Mouse (Mus musculus) heart, adult 8-10 months (tissue): ENCODE measurements around the gene Spata31. TPM values are rescaled to one million over a fixed set of nuclear protein-coding genes. Genes with fewer than 3 reads are reported as not detected.

Experiments
- DNase-seq: peaks from one replicate; pipeline ENCODE4 v3.0.0; 2022; ENCODE audit warnings: low spot score
- total RNA-seq, 4 experiments: library from RNA; stranded (reverse); gene quantifications; 2 replicates each; pipeline ENCODE4 v1.2.4; 2022

Spata31 gene
- total RNA-seq = not detected

GRCm38 (mm10) chr13:64917191-64917590, at the start of gene Spata31:
Spata31 (plus strand) TSS chr13:64917406.
- DNase-seq = no peak

GRCm38 (mm10) chr13:64903132-64903531, 14.1 kb upstream of the Spata31 start:
- no peak for DNase-seq

- no peak for DNase-seq
Observed at GRCm38 (mm10) chr13:64903585-64904208, 13.5 kb upstream of the Spata31 start, which contains the start of gene Cntnap3. Cntnap3 (minus strand) TSS chr13:64903955.

Other genes with a start within 250 kb of the Spata31 start
- under 1 TPM in 1 of 4 experiments, not detected in 3; 0.03 TPM for gene Cntnap3, start 13.5 kb upstream of the Spata31 start, total RNA-seq
- not detected for gene Spata31d1c, start 115.7 kb downstream of the Spata31 start, total RNA-seq
- not detected for gene Prss47, start 135.4 kb downstream of the Spata31 start, total RNA-seq
- gene Mfsd14b, start 195.6 kb downstream of the Spata31 start, total RNA-seq = 10 to 100 TPM; 11.7 to 14.3 (median 13.0) TPM
- not detected for gene Olfr465-ps1, start 220.7 kb downstream of the Spata31 start, total RNA-seq
- not detected for gene Olfr466, start 232.8 kb downstream of the Spata31 start, total RNA-seq